Mouse (Mus musculus) layer of hippocampus, adult 2 months (tissue): ENCODE data around the gene Synrg. TPM values are rescaled to one million over a fixed set of nuclear protein-coding genes. Genes with fewer than 3 reads are reported as not detected.

Experiments
- DNase-seq, 2 experiments: peaks; one replicate each; pipeline ENCODE4 v3.0.0; 2022; ENCODE audit warnings: low spot score in 2 of 2
- H3K27ac ChIP-seq: fragments of 200-600 bp; 2 replicates; pipeline ENCODE4 v1.8.1; 2022
- H3K4me3 ChIP-seq: fragments of 200-600 bp; 2 replicates; pipeline ENCODE4 v1.8.1; 2022; ENCODE audit warnings: mild to moderate bottlenecking
- CTCF ChIP-seq: fragments of 200-600 bp; conservative IDR thresholded peaks from 2 replicates; pipeline ENCODE4 v1.8.1; 2022; ENCODE audit warnings: antibody characterized with exemption, mild to moderate bottlenecking, moderate library complexity
- long read RNA-seq, 2 experiments: library from polyadenylated mRNA; stranded (forward); transcript quantifications; one replicate each; pipeline ENCODE4 v2.0.0; 2021; ENCODE audit warnings: borderline mapping rate in 2 of 2
- total RNA-seq, 2 experiments: library from RNA; stranded (reverse); gene quantifications; 2 replicates each; pipeline ENCODE4 v1.2.3; 2021

The Synrg gene
- 10 to 100 TPM; 68.2 to 72.1 TPM for total RNA-seq
- long read RNA-seq, experiment 1, full-length matches to known transcripts = 1 of 72 reads
- long read RNA-seq, experiment 1, partial matches to known transcripts = 18 of 72 reads
- long read RNA-seq, experiment 1, other reads (novel, unspliced or antisense) = 53 of 72 reads
- long read RNA-seq, experiment 2, full-length matches to known transcripts = 2 of 106 reads
- long read RNA-seq, experiment 2, partial matches to known transcripts = 55 of 106 reads
- long read RNA-seq, experiment 2, other reads (novel, unspliced or antisense) = 49 of 106 reads

- TF ChIP-seq CTCF = no peak
- H3K4me3 ChIP-seq = peak within 1 kb of the TSS; percentile 69
- DNase-seq = peak; percentile 88 to 91
- H3K27ac ChIP-seq = peak within 1 kb of the TSS; percentile 89
Measured at GRCm38 (mm10) chr11:83963991-83964921, at the start of gene Synrg. Synrg (plus strand) TSS chr11:83964428.

GRCm38 (mm10) chr11:83914501-83914900, 49.7 kb upstream of the Synrg start:
- DNase-seq = no peak
- Histone ChIP-seq H3K27ac (no peak overlapping the region), H3K4me3 (no peak overlapping the region)
- no peak for TF ChIP-seq CTCF

GRCm38 (mm10) chr11:83922600-83922999, 41.6 kb upstream of the Synrg start:
- no peak for DNase-seq
- no peak for TF ChIP-seq CTCF
- Histone ChIP-seq H3K4me3 (no peak overlapping the region), H3K27ac (no peak overlapping the region)

GRCm38 (mm10) chr11:83927097-83927496, 37.1 kb upstream of the Synrg start:
- TF ChIP-seq CTCF = peak; percentile 61
- Histone ChIP-seq H3K4me3 (no peak overlapping the region), H3K27ac (no peak overlapping the region)
- DNase-seq = no peak

GRCm38 (mm10) chr11:83932506-83933106, 31.6 kb upstream of the Synrg start:
- H3K4me3 ChIP-seq = no peak overlapping the region
- TF ChIP-seq CTCF = no peak
- no peak for DNase-seq
- no peak overlapping the region for H3K27ac ChIP-seq

- no peak for TF ChIP-seq CTCF
- Histone ChIP-seq H3K27ac (no peak overlapping the region), H3K4me3 (no peak overlapping the region)
- DNase-seq = no peak
Measured at GRCm38 (mm10) chr11:83933376-83933775, 30.9 kb upstream of the Synrg start.

GRCm38 (mm10) chr11:83935986-83936665, 28.1 kb upstream of the Synrg start:
- DNase-seq = peak; percentile 41 to 78
- H3K27ac ChIP-seq = no peak overlapping the region
- TF ChIP-seq CTCF = peak; percentile 93
- H3K4me3 ChIP-seq = no peak overlapping the region

- no peak overlapping the region for H3K27ac ChIP-seq
Measured at GRCm38 (mm10) chr11:83938556-83938955, 25.7 kb upstream of the Synrg start.

GRCm38 (mm10) chr11:83941950-83942840, 22.0 kb upstream of the Synrg start, which contains the start of gene Ddx52:
Ddx52 (plus strand) TSS chr11:83942062.
- H3K27ac ChIP-seq = peak within 1 kb of the TSS; percentile 84
- no peak for TF ChIP-seq CTCF
- DNase-seq = peak; percentile 85 to 91
- peak within 1 kb of the TSS; percentile 96 for H3K4me3 ChIP-seq

More at GRCm38 (mm10) chr11:83938556-83938955, 25.7 kb upstream of the Synrg start:
- DNase-seq = no peak
- no peak for TF ChIP-seq CTCF
- H3K4me3 ChIP-seq = no peak overlapping the region

- Histone ChIP-seq H3K27ac (no peak overlapping the region), H3K4me3 (no peak overlapping the region)
- DNase-seq = no peak
- no peak for TF ChIP-seq CTCF
Measured at GRCm38 (mm10) chr11:83956822-83957221, 7.4 kb upstream of the Synrg start.

GRCm38 (mm10) chr11:83961983-83962382, 2.2 kb upstream of the Synrg start:
- H3K27ac ChIP-seq = no peak overlapping the region
- no peak for TF ChIP-seq CTCF
- no peak for DNase-seq
- no peak overlapping the region for H3K4me3 ChIP-seq
